Mouse (Mus musculus): ENCODE measurements around the gene Olfr720. TPM values are rescaled to one million over a fixed set of nuclear protein-coding genes. Genes with fewer than 3 reads are reported as not detected.

Gene Olfr720
- total RNA-seq (2014; rRNA removed) (not detected in 2 replicates), polyA plus RNA-seq (2012; rRNA removed) (not detected in 2 replicates)

- no peaks in the 10 kb centered on the region for H3K79me2 ChIP-seq (ENCODE audit: control insufficient read depth, insufficient read depth, low read length)
- no peaks in the 10 kb centered on the region for H3K4me1 ChIP-seq (ENCODE audit: control insufficient read depth, insufficient read depth, low read length)
- H3K36me3 ChIP-seq (ENCODE audit: control insufficient read depth, insufficient read depth, low read length): no peaks in the 10 kb centered on the region
- no peak within 1 kb of the TSS for H3K4me3 ChIP-seq (ENCODE audit: insufficient read depth, low read depth, low read length)
- H3K27ac ChIP-seq (replicated peaks; ENCODE audit: insufficient read depth, low read depth, low read length): no peak within 1 kb of the TSS
- no peak for DNase-seq (ENCODE audit: extremely low read depth, low read depth, low spot score)
- WGBS: 60% methylated on average over 4 of the region's 4 CpGs
- TF ChIP-seq POLR2A (IDR thresholded peaks at IDR 0.05; ENCODE audit: extremely low read depth, insufficient read depth, low read length) (no peak), CTCF (IDR thresholded peaks at IDR 0.05; ENCODE audit: low read depth, low read length) (no peak)
- no peak within 1 kb of the TSS for H3K9ac ChIP-seq (ENCODE audit: low read depth, low read length)
- no peaks in the 10 kb centered on the region for H3K27me3 ChIP-seq (ENCODE audit: control insufficient read depth, insufficient read depth, low read length)
Measured at GRCm38 (mm10) chr14:14186738-14187137, at the start of gene Olfr720. Olfr720 (minus strand) TSS chr14:14186838.

Other genes starting within 250 kb of the Olfr720 start
- 13.2 and 14.9 TPM in 2 replicates for gene Atxn7, start 225.4 kb downstream of the Olfr720 start, total RNA-seq (2014; rRNA removed)
- 14.2 and 16.8 TPM in 2 replicates for gene Atxn7, start 225.4 kb downstream of the Olfr720 start, polyA plus RNA-seq (2012; rRNA removed)
- 41.5 and 53.3 TPM in 2 replicates for gene Thoc7, start 225.0 kb downstream of the Olfr720 start, total RNA-seq (2014; rRNA removed)
- gene Thoc7, start 225.0 kb downstream of the Olfr720 start, polyA plus RNA-seq (2012; rRNA removed): 13.8 and 16.5 TPM in 2 replicates
- 120 and 122 TPM in 2 replicates for gene Psmd6, start 65.9 kb downstream of the Olfr720 start, total RNA-seq (2014; rRNA removed)
- 36.6 and 43.5 TPM in 2 replicates for gene Psmd6, start 65.9 kb downstream of the Olfr720 start, polyA plus RNA-seq (2012; rRNA removed)
- gene Olfr31, start 136.0 kb upstream of the Olfr720 start, total RNA-seq (2014; rRNA removed): not detected in 2 replicates
- not detected in 2 replicates for gene Olfr31, start 136.0 kb upstream of the Olfr720 start, polyA plus RNA-seq (2012; rRNA removed)
- 1.6 and 1.9 TPM in 2 replicates for gene Il3ra, start 159.4 kb upstream of the Olfr720 start, total RNA-seq (2014; rRNA removed)
- 6.4 and 9.7 TPM in 2 replicates for gene Il3ra, start 159.4 kb upstream of the Olfr720 start, polyA plus RNA-seq (2012; rRNA removed)
- not detected in 2 replicates for gene Olfr721-ps1, start 214.5 kb upstream of the Olfr720 start, total RNA-seq (2014; rRNA removed)
- not detected in 2 replicates for gene Olfr721-ps1, start 214.5 kb upstream of the Olfr720 start, polyA plus RNA-seq (2012; rRNA removed)

All from liver, adult 2 months (tissue).